8 mouse cellular contexts compared by ENCODE assay signal in the genomic region with DNA sequence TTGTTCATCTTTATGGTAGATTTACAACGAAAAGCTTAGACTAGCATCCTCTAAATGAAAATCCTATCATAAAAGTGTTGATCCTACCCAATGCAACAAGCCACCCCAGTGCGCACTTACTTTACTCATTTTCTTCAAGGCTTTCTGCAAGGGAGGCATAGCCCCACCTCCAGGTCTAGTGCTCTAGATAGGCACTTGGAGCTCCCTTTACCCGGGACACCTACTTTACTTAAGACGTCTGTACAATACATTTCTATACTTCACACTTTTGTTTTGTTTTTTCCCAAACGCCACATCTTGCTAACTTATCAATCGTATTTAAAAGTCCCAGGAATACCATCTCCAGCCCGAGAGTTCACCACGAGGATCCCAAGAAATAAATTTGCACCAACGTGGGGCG. TPM values are rescaled to one million over a fixed set of nuclear protein-coding genes. Genes with fewer than 3 reads are reported as not detected.
DNase-seq lines count a peak whose midpoint lies in the region; ATAC-seq and TF ChIP-seq lines count a peak whose summit lies in the region.

No protein-coding gene starts in this region.

- H3K9ac ChIP-seq in hindbrain, postnatal 0 days (replicated peaks; ENCODE audit: low read length), result peak overlapping the region; percentile 75

- peak overlapping the region; percentile 80 for H3K4me3 ChIP-seq in left cerebral cortex, adult 2 months
- H3K4me3 ChIP-seq in cortical plate, adult 2 months (ENCODE audit: insufficient read depth, low read length), result peak overlapping the region; percentile 54
- peak overlapping the region; percentile 65 for H3K4me3 ChIP-seq in hindbrain, postnatal 0 days (ENCODE audit: low read length)
- peak overlapping the region; percentile 93 for H3K4me3 ChIP-seq in myocyte

- H3K27me3 ChIP-seq in hindbrain, postnatal 0 days (ENCODE audit: insufficient read depth, low read length), result no peaks in the 10 kb centered on the region
- no peaks in the 10 kb centered on the region for H3K27me3 ChIP-seq in myocyte (ENCODE audit: control insufficient read depth, insufficient read depth, insufficient read length)

- no peak for DNase-seq in left cerebral cortex, adult 2 months (ENCODE audit: extremely low spot score in 1 of 2, low spot score in 2 of 2)
- no peak for DNase-seq in left cerebral cortex, adult 11 months (ENCODE audit: low spot score)
- no peak for DNase-seq in hindbrain, postnatal 0 days (ENCODE audit: low spot score)
- no peak for DNase-seq in spleen, postnatal 14 days (ENCODE audit: low spot score in 2 of 2)
- no peak for DNase-seq in cerebellum, adult 11-12 months
- DNase-seq in gastrocnemius, adult 8-10 months (ENCODE audit: low spot score in 2 of 2), result no peak

- H3K36me3 ChIP-seq in hindbrain, postnatal 0 days (ENCODE audit: insufficient read depth, low read length), result 0 out of 2 replicates have a peak, but pooled peaks cover 3% of the 10 kb centered on the region
- H3K36me3 ChIP-seq in myocyte (ENCODE audit: control insufficient read depth, insufficient read depth), result peaks cover 9% of the 10 kb centered on the region

- WGBS in hindbrain, postnatal 0 days, result 13% methylated on average over 10 of the region's 10 CpGs

- peak overlapping the region; percentile 64 for H3ac ChIP-seq in myocyte (ENCODE audit: control insufficient read depth, insufficient read length)

- H3K27ac ChIP-seq in left cerebral cortex, adult 2 months, result peak overlapping the region; percentile 80; the same call in 1 of the 2 replicates
- no peak overlapping the region for H3K27ac ChIP-seq in cortical plate, adult 2 months (ENCODE audit: insufficient read depth, low read length)
- peak overlapping the region; percentile 91 for H3K27ac ChIP-seq in hindbrain, postnatal 0 days

- peak overlapping the region; percentile 62 for H3K4me2 ChIP-seq in hindbrain, postnatal 0 days (ENCODE audit: low read depth, low read length)
- H3K4me2 ChIP-seq in myocyte (ENCODE audit: low read depth), result peak overlapping the region; percentile 85

- H3K79me2 ChIP-seq in myocyte (ENCODE audit: control insufficient read depth, insufficient read depth), result peaks cover 37% of the 10 kb centered on the region

- no peak for TF ChIP-seq POLR2A in cortical plate, adult 2 months (IDR thresholded peaks at IDR 0.05; ENCODE audit: extremely low read depth, insufficient read depth, low read length)
- no peak for TF ChIP-seq POLR2A in myocyte (IDR thresholded peaks at IDR 0.05; ENCODE audit: insufficient read length, low read depth)

- peaks cover 3% of the 10 kb centered on the region; the same call in 1 of the 2 replicates for H3K4me1 ChIP-seq in cortical plate, adult 2 months (ENCODE audit: control insufficient read depth, insufficient read depth, low read length)
- peaks cover 6% of the 10 kb centered on the region; the same call in 1 of the 2 replicates for H3K4me1 ChIP-seq in hindbrain, postnatal 0 days (ENCODE audit: insufficient read depth, low read length)

- no peaks in the 10 kb centered on the region for H3K9me3 ChIP-seq in hindbrain, postnatal 0 days (ENCODE audit: low read length)

- no peak for ATAC-seq in hindbrain, postnatal 0 days

- TF ChIP-seq CTCF in left cerebral cortex, adult 2 months (IDR thresholded peaks at IDR 0.05), result no peak
- no peak for TF ChIP-seq CTCF in cortical plate, adult 2 months (IDR thresholded peaks at IDR 0.05; ENCODE audit: extremely low read depth, insufficient read depth, low read length)
- TF ChIP-seq CTCF in hindbrain, postnatal 0 days (IDR thresholded peaks at IDR 0.05; ENCODE audit: low read depth), result no peak

- intact Hi-C loops in left cerebral cortex, adult 2 months (cut with DNase I), result loop anchor here (1.0 to 10.0 kb wide), 4 partner anchors 21 to 1653 kb away; partner anchors contain the start of genes Carf, Orc2, Stradb and Trak2

TF ChIP-seq in myocyte, 11 proteins besides CTCF, POLR2A, EP300 and RAD21:
- TF ChIP-seq MYOG (IDR thresholded peaks at IDR 0.05; ENCODE audit: control insufficient read depth in 1 of 3, insufficient read depth in 1 of 3, insufficient read length in 2 of 3, low read depth in 2 of 3) (no peak), TCF12 (IDR thresholded peaks at IDR 0.05; ENCODE audit: insufficient read depth, poor library complexity, severe bottlenecking) (no peak), MAX (IDR thresholded peaks at IDR 0.05; ENCODE audit: low read depth) (no peak), POLR2AphosphoS2 (IDR thresholded peaks at IDR 0.05; ENCODE audit: insufficient read length, low read depth) (no peak), USF1 (IDR thresholded peaks at IDR 0.05; ENCODE audit: low read depth) (no peak), SRF (IDR thresholded peaks at IDR 0.05; ENCODE audit: control insufficient read depth, insufficient read length, low read depth) (no peak), REST (IDR thresholded peaks at IDR 0.05; ENCODE audit: insufficient read depth, insufficient read length) (no peak), TCF3 (IDR thresholded peaks at IDR 0.05; ENCODE audit: insufficient read length, low read depth) (no peak), CEBPB (IDR thresholded peaks at IDR 0.05; ENCODE audit: insufficient read depth, poor library complexity, severe bottlenecking) (no peak), E2F4 (IDR thresholded peaks at IDR 0.05; ENCODE audit: insufficient read depth) (no peak), MYOD1 (IDR thresholded peaks at IDR 0.05; ENCODE audit: control insufficient read depth in 1 of 3, insufficient read length in 2 of 3, low read depth in 2 of 3) (no peak)
TF ChIP-seq in myocyte: peak in this region for 0.

RNA-seq across cellular contexts. Expression of gene Nif3l1, which starts 0.3 kb away (rescaled TPM):
- 10 to 100 TPM; 15.6 to 19.1 TPM for total RNA-seq in left cerebral cortex, adult 2 months (2021)
- 19.7 and 22.4 TPM in 2 replicates for polyA plus RNA-seq in cortical plate, adult 2 months (2012; rRNA removed)
- 26.1 and 28.6 TPM in 2 replicates for total RNA-seq in hindbrain, postnatal 0 days (2014; rRNA removed)
- polyA plus RNA-seq in hindbrain, postnatal 0 days (2015; fragmentation: Nextera tagmentation; extraction: Ambion mirVana), result 35.4 and 37.5 TPM in 2 replicates
- 30.0 TPM for polyA plus RNA-seq in myocyte (2012; fragmentation: generic; extraction: Trizol)
- 10 to 100 TPM in 1 of 4 experiments, 1 to 10 TPM in 3; 7.2 to 12.2 (median 9.2) TPM for total RNA-seq in gastrocnemius, adult 8-10 months (2022)

RNA-seq across cellular contexts. Expression of gene Ppil3, which starts 0.6 kb away (rescaled TPM):
- 10 to 100 TPM; 23.1 to 25.9 TPM for total RNA-seq in left cerebral cortex, adult 2 months (2021)
- polyA plus RNA-seq in cortical plate, adult 2 months (2012; rRNA removed), result 28.3 and 30.3 TPM in 2 replicates
- 19.4 and 26.4 TPM in 2 replicates for total RNA-seq in hindbrain, postnatal 0 days (2014; rRNA removed)
- 45.9 and 51.4 TPM in 2 replicates for polyA plus RNA-seq in hindbrain, postnatal 0 days (2015; fragmentation: Nextera tagmentation; extraction: Ambion mirVana)
- 45.8 TPM for polyA plus RNA-seq in myocyte (2012; fragmentation: generic; extraction: Trizol)
- total RNA-seq in gastrocnemius, adult 8-10 months (2022), result 10 to 100 TPM; 13.0 to 17.2 (median 13.2) TPM

RNA-seq across cellular contexts. Expression of gene Clk1, which starts 20.8 kb away (rescaled TPM):
- 100 to 1,000 TPM; 119 to 134 TPM for total RNA-seq in left cerebral cortex, adult 2 months (2021)
- polyA plus RNA-seq in cortical plate, adult 2 months (2012; rRNA removed), result 254 and 258 TPM in 2 replicates
- 60.2 and 60.7 TPM in 2 replicates for total RNA-seq in hindbrain, postnatal 0 days (2014; rRNA removed)
- polyA plus RNA-seq in hindbrain, postnatal 0 days (2015; fragmentation: Nextera tagmentation; extraction: Ambion mirVana), result 109 and 130 TPM in 2 replicates
- polyA plus RNA-seq in myocyte (2012; fragmentation: generic; extraction: Trizol), result 19.4 TPM
- 10 to 100 TPM; 25.6 to 43.7 (median 30.1) TPM for total RNA-seq in gastrocnemius, adult 8-10 months (2022)

RNA-seq across cellular contexts. Expression of gene Bzw1, which starts 52.0 kb away (rescaled TPM):
- 100 to 1,000 TPM; 137 to 146 TPM for total RNA-seq in left cerebral cortex, adult 2 months (2021)
- 80.2 and 83.9 TPM in 2 replicates for polyA plus RNA-seq in cortical plate, adult 2 months (2012; rRNA removed)
- 160 and 162 TPM in 2 replicates for total RNA-seq in hindbrain, postnatal 0 days (2014; rRNA removed)
- 343 and 352 TPM in 2 replicates for polyA plus RNA-seq in hindbrain, postnatal 0 days (2015; fragmentation: Nextera tagmentation; extraction: Ambion mirVana)
- polyA plus RNA-seq in myocyte (2012; fragmentation: generic; extraction: Trizol), result 34.7 TPM
- total RNA-seq in gastrocnemius, adult 8-10 months (2022), result 10 to 100 TPM; 37.6 to 46.4 (median 43.5) TPM
